Mouse (Mus musculus): ENCODE data around the gene Serpinf1. TPM values are rescaled to one million over a fixed set of nuclear protein-coding genes. Genes with fewer than 3 reads are reported as not detected.

Gene Serpinf1
- total RNA-seq, 2 experiments from 2014 or later, result 121 to 219 TPM

Small RNA genes within 50 kb of the gene (microRNA-seq; reads per million reads assigned to microRNA genes)
- 38,281 reads per million, percentile 99 among the genes with 10 or more reads in this experiment for gene Mir22

Other genes with a start within 250 kb of the Serpinf1 start
- gene Ovca2, start 243.9 kb downstream of the Serpinf1 start, total RNA-seq (2021), result 10 to 100 TPM; 13.5 to 18.1 TPM
- gene Dph1, start 231.5 kb downstream of the Serpinf1 start, total RNA-seq (2021), result 10 to 100 TPM; 23.1 to 24.2 TPM
- gene Rtn4rl1, start 228.9 kb downstream of the Serpinf1 start, total RNA-seq (2021), result 10 to 100 TPM; 25.2 to 27.8 TPM
- gene Rpa1, start 74.4 kb downstream of the Serpinf1 start, total RNA-seq (2021), result 10 to 100 TPM; 60.0 to 72.0 TPM
- gene Smyd4, start 74.3 kb downstream of the Serpinf1 start, total RNA-seq (2021), result 1 to 10 TPM; 7.8 to 9.3 TPM
- gene Serpinf2, start 16.9 kb upstream of the Serpinf1 start, total RNA-seq (2021), result 100 to 1,000 TPM; 112 to 253 TPM
- 10 to 100 TPM; 13.0 to 15.2 TPM for gene Wdr81, start 32.0 kb upstream of the Serpinf1 start, total RNA-seq (2021)
- 10 to 100 TPM; 20.9 to 24.6 TPM for gene Tlcd2, start 39.0 kb upstream of the Serpinf1 start, total RNA-seq (2021)
- 100 to 1,000 TPM; 112 to 130 TPM for gene Prpf8, start 64.1 kb upstream of the Serpinf1 start, total RNA-seq (2021)
- 10 to 100 TPM; 17.3 to 23.7 TPM for gene Rilp, start 87.4 kb upstream of the Serpinf1 start, total RNA-seq (2021)
- gene Scarf1, start 90.8 kb upstream of the Serpinf1 start, total RNA-seq (2021), result 10 to 100 TPM; 13.3 to 20.0 TPM
- 10 to 100 TPM; 21.1 to 27.9 TPM for gene Slc43a2, start 109.0 kb upstream of the Serpinf1 start, total RNA-seq (2021)
- gene Pitpna, start 165.4 kb upstream of the Serpinf1 start, total RNA-seq (2021), result 100 to 1,000 TPM; 130 to 139 TPM
- gene Inpp5k, start 208.3 kb upstream of the Serpinf1 start, total RNA-seq (2021), result 10 to 100 TPM; 30.7 to 43.0 TPM
- gene Myo1c, start 227.8 kb upstream of the Serpinf1 start, total RNA-seq (2021), result 100 to 1,000 TPM; 128 to 132 TPM